Mouse (Mus musculus): ENCODE measurements around the gene Sox5. TPM values are rescaled to one million over a fixed set of nuclear protein-coding genes. Genes with fewer than 3 reads are reported as not detected.

Gene Sox5
- polyA plus RNA-seq, 1 experiment from 2014 or later: 25.5 TPM

- H3K4me2 ChIP-seq: peak overlapping the region; percentile 30; the same call in 1 of the 2 replicates
- no peaks in the 10 kb centered on the region for H3K9me3 ChIP-seq
- no peaks in the 10 kb centered on the region for H3K27me3 ChIP-seq (replicated peaks)
- no peaks in the 10 kb centered on the region for H3K36me3 ChIP-seq
- peaks cover 7% of the 10 kb centered on the region; the same call in 1 of the 2 replicates for H3K4me1 ChIP-seq
- ATAC-seq (ENCODE audit: insufficient read depth, low FRiP score, low read depth): peak; percentile 72; the same call in 1 of the 2 replicates
- H3K4me3 ChIP-seq (replicated peaks): no peak overlapping the region
- no peak overlapping the region for H3K9ac ChIP-seq
- no peak overlapping the region for H3K27ac ChIP-seq
- 22% methylated on average over 9 of the region's 9 CpGs for WGBS
Observed at GRCm38 (mm10) chr6:144074826-144075225, 707.0 kb downstream of the Sox5 start.

- Histone ChIP-seq H3K4me1 (0 out of 2 replicates have a peak, but pooled peaks cover 3% of the 10 kb centered on the region), H3K27ac (no peak overlapping the region), H3K27me3 (replicated peaks) (no peaks in the 10 kb centered on the region), H3K9me3 (no peaks in the 10 kb centered on the region), H3K4me2 (no peak overlapping the region), H3K36me3 (no peaks in the 10 kb centered on the region), H3K9ac (no peak overlapping the region), H3K4me3 (replicated peaks) (no peak overlapping the region)
- WGBS: 73% methylated on average over 5 of the region's 5 CpGs
- ATAC-seq (ENCODE audit: insufficient read depth, low FRiP score, low read depth): no peak
Observed at GRCm38 (mm10) chr6:144070461-144070860, 711.3 kb downstream of the Sox5 start.

GRCm38 (mm10) chr6:144067491-144067890, 714.3 kb downstream of the Sox5 start:
- Histone ChIP-seq H3K9me3 (no peaks in the 10 kb centered on the region), H3K27ac (no peak overlapping the region), H3K36me3 (no peaks in the 10 kb centered on the region), H3K4me2 (no peak overlapping the region), H3K4me1 (no peaks in the 10 kb centered on the region), H3K9ac (no peak overlapping the region), H3K4me3 (replicated peaks) (no peak overlapping the region), H3K27me3 (replicated peaks) (no peaks in the 10 kb centered on the region)
- no peak for ATAC-seq (ENCODE audit: insufficient read depth, low FRiP score, low read depth)
- WGBS: 58% methylated on average over 7 of the region's 7 CpGs

- Histone ChIP-seq H3K4me3 (replicated peaks) (no peak overlapping the region), H3K27me3 (replicated peaks) (no peaks in the 10 kb centered on the region), H3K9ac (no peak overlapping the region), H3K27ac (no peak overlapping the region), H3K4me2 (no peak overlapping the region), H3K9me3 (no peaks in the 10 kb centered on the region), H3K36me3 (no peaks in the 10 kb centered on the region), H3K4me1 (no peaks in the 10 kb centered on the region)
- no peak for ATAC-seq (ENCODE audit: insufficient read depth, low FRiP score, low read depth)
- 88% methylated on average over 8 of the region's 8 CpGs for WGBS
Observed at GRCm38 (mm10) chr6:144062428-144062827, 719.3 kb downstream of the Sox5 start.

- Histone ChIP-seq H3K27me3 (replicated peaks) (no peaks in the 10 kb centered on the region), H3K4me1 (no peaks in the 10 kb centered on the region), H3K9ac (no peak overlapping the region), H3K4me2 (no peak overlapping the region), H3K36me3 (no peaks in the 10 kb centered on the region), H3K27ac (no peak overlapping the region), H3K4me3 (replicated peaks) (no peak overlapping the region), H3K9me3 (no peaks in the 10 kb centered on the region)
- WGBS: 85% methylated on average over 8 of the region's 8 CpGs
- ATAC-seq (ENCODE audit: insufficient read depth, low FRiP score, low read depth): no peak
Observed at GRCm38 (mm10) chr6:144061814-144062213, 720.0 kb downstream of the Sox5 start.

- H3K4me3 ChIP-seq (replicated peaks): no peak overlapping the region
Observed at GRCm38 (mm10) chr6:144057098-144057632, 724.6 kb downstream of the Sox5 start.

GRCm38 (mm10) chr6:144056252-144057097, 725.3 kb downstream of the Sox5 start:
- WGBS: 41% methylated on average over 10 of the region's 10 CpGs
- no peak overlapping the region for H3K4me2 ChIP-seq
- no peaks in the 10 kb centered on the region for H3K27me3 ChIP-seq (replicated peaks)
- peak; percentile 59 for ATAC-seq (ENCODE audit: insufficient read depth, low FRiP score, low read depth)
- no peaks in the 10 kb centered on the region for H3K36me3 ChIP-seq
- no peaks in the 10 kb centered on the region for H3K9me3 ChIP-seq
- H3K9ac ChIP-seq: no peak overlapping the region
- peak overlapping the region; percentile 52 for H3K27ac ChIP-seq
- H3K4me1 ChIP-seq: peaks cover 5% of the 10 kb centered on the region; the same call in 1 of the 2 replicates
- no peak overlapping the region for H3K4me3 ChIP-seq (replicated peaks)

More at GRCm38 (mm10) chr6:144057098-144057632, 724.6 kb downstream of the Sox5 start:
- no peak for ATAC-seq (ENCODE audit: insufficient read depth, low FRiP score, low read depth)
- no peak overlapping the region for H3K4me2 ChIP-seq
- H3K27ac ChIP-seq: peak overlapping the region; percentile 52
- 64% methylated on average over 14 of the region's 14 CpGs for WGBS
- H3K9ac ChIP-seq: no peak overlapping the region
- no peaks in the 10 kb centered on the region for H3K9me3 ChIP-seq
- H3K36me3 ChIP-seq: no peaks in the 10 kb centered on the region
- H3K4me1 ChIP-seq: peaks cover 5% of the 10 kb centered on the region; the same call in 1 of the 2 replicates
- no peaks in the 10 kb centered on the region for H3K27me3 ChIP-seq (replicated peaks)

GRCm38 (mm10) chr6:144052487-144052886, 729.3 kb downstream of the Sox5 start:
- Histone ChIP-seq H3K9ac (no peak overlapping the region), H3K4me2 (no peak overlapping the region), H3K36me3 (no peaks in the 10 kb centered on the region), H3K9me3 (no peaks in the 10 kb centered on the region), H3K4me3 (replicated peaks) (no peak overlapping the region), H3K4me1 (peaks cover 5% of the 10 kb centered on the region; the same call in 1 of the 2 replicates), H3K27me3 (replicated peaks) (no peaks in the 10 kb centered on the region), H3K27ac (no peak overlapping the region)
- ATAC-seq (ENCODE audit: insufficient read depth, low FRiP score, low read depth): no peak
- 57% methylated on average over 5 of the region's 5 CpGs for WGBS

GRCm38 (mm10) chr6:144051316-144051715, 730.5 kb downstream of the Sox5 start:
- Histone ChIP-seq H3K9ac (no peak overlapping the region), H3K4me1 (peaks cover under 1% of the 10 kb centered on the region; the same call in 1 of the 2 replicates)
- WGBS: 94% methylated on average over 5 of the region's 5 CpGs

GRCm38 (mm10) chr6:144048201-144048924, 733.4 kb downstream of the Sox5 start:
- no peak for ATAC-seq (ENCODE audit: insufficient read depth, low FRiP score, low read depth)
- Histone ChIP-seq H3K4me3 (replicated peaks) (no peak overlapping the region), H3K9ac (no peak overlapping the region), H3K9me3 (no peaks in the 10 kb centered on the region), H3K4me1 (no peaks in the 10 kb centered on the region), H3K4me2 (no peak overlapping the region), H3K27me3 (replicated peaks) (no peaks in the 10 kb centered on the region), H3K27ac (no peak overlapping the region), H3K36me3 (no peaks in the 10 kb centered on the region)
- WGBS: 63% methylated on average over 3 of the region's 3 CpGs

More at GRCm38 (mm10) chr6:144051316-144051715, 730.5 kb downstream of the Sox5 start:
- Histone ChIP-seq H3K4me3 (replicated peaks) (no peak overlapping the region), H3K9me3 (no peaks in the 10 kb centered on the region), H3K27ac (no peak overlapping the region), H3K36me3 (no peaks in the 10 kb centered on the region), H3K4me2 (no peak overlapping the region), H3K27me3 (replicated peaks) (no peaks in the 10 kb centered on the region)
- no peak for ATAC-seq (ENCODE audit: insufficient read depth, low FRiP score, low read depth)

- peak overlapping the region; percentile 4; the same call in 1 of the 2 replicates for H3K27ac ChIP-seq
- no peak overlapping the region for H3K4me2 ChIP-seq
Observed at GRCm38 (mm10) chr6:144045503-144045902, 736.3 kb downstream of the Sox5 start.

More at GRCm38 (mm10) chr6:144045503-144045902, 736.3 kb downstream of the Sox5 start:
- no peak overlapping the region for H3K9ac ChIP-seq
- no peaks in the 10 kb centered on the region for H3K9me3 ChIP-seq
- H3K4me1 ChIP-seq: no peaks in the 10 kb centered on the region
- ATAC-seq (ENCODE audit: insufficient read depth, low FRiP score, low read depth): no peak
- no peaks in the 10 kb centered on the region for H3K27me3 ChIP-seq (replicated peaks)
- H3K36me3 ChIP-seq: no peaks in the 10 kb centered on the region
- 55% methylated on average over 9 of the region's 9 CpGs for WGBS
- H3K4me3 ChIP-seq (replicated peaks): no peak overlapping the region

All from stomach, embryonic 15.5 days (tissue).